ENCODE assay signal across 23 mouse cellular contexts in the genomic region with DNA sequence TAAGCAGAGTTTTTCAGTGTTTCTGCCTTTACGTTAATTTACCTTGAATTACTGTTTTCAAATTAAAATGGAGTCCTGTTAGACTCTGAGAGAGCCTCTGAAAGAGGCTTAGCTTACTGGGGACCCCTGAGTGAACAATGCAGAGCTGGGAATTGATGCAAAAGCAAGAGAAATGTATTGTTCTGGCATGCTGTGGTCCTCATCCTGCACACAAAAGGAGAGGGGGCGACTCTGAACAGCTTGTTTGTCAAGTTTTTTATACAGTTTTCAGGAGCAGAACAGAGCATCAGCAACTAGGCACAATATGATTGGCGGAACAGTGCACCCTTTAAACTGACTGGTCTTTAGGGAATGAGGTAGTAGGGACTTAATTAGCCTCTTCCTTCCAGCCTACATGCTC.
DNase-seq lines count a peak whose midpoint lies in the region; ATAC-seq lines count a peak whose summit lies in the region.
"Had no signal": no experiment of that assay in that cellular context is flagged by ENCODE, and none has a peak within 500 bp of the region (broad histone marks: within the 10 kb centered on the region; RNA-seq: fewer than 3 reads in every experiment).

No protein-coding gene starts in this region.

- no peaks in the 10 kb centered on the region; the same call in 1 of the 2 replicates for H3K9me3 ChIP-seq in forebrain, embryonic 10.5 days
- no peaks in the 10 kb centered on the region for H3K9me3 ChIP-seq in forebrain, embryonic 15.5 days
- no peaks in the 10 kb centered on the region for H3K9me3 ChIP-seq in hindbrain, embryonic 11.5 days (ENCODE audit: control insufficient read depth, low read length)
- no peaks in the 10 kb centered on the region for H3K9me3 ChIP-seq in hindbrain, embryonic 10.5 days
- no peaks in the 10 kb centered on the region for H3K9me3 ChIP-seq in midbrain, embryonic 12.5 days
- no peaks in the 10 kb centered on the region for H3K9me3 ChIP-seq in midbrain, embryonic 15.5 days
- no peaks in the 10 kb centered on the region for H3K9me3 ChIP-seq in midbrain, embryonic 14.5 days (ENCODE audit: control insufficient read depth, low read length)
- H3K9me3 ChIP-seq: embryonic facial prominence, embryonic 12.5 days; heart, embryonic 13.5 days; hindbrain, embryonic 13.5 days had no signal

- peak; percentile 15 for DNase-seq in forebrain, embryonic 10.5 days (ENCODE audit: extremely low spot score, low spot score)
- no peak for DNase-seq in hindbrain, embryonic 11.5 days (ENCODE audit: low spot score)
- DNase-seq in hindbrain, embryonic 10.5 days (ENCODE audit: low spot score), result no peak
- no peak for DNase-seq in midbrain, embryonic 14.5 days
- no peak for DNase-seq in adrenal gland, adult 8-10 months
- DNase-seq: adrenal gland, adult 2 months; adrenal gland, postnatal 36 days; cerebellum, adult 11 months; cerebellum, adult 8-10 months; cerebellum, postnatal 25 days; gastrocnemius, postnatal 36 days; heart, adult 11 months; heart, postnatal 36 days; kidney, adult 11 months had no signal

- no peak overlapping the region for H3K27ac ChIP-seq in forebrain, embryonic 10.5 days
- no peak overlapping the region for H3K27ac ChIP-seq in forebrain, embryonic 15.5 days (replicated peaks)
- no peak overlapping the region for H3K27ac ChIP-seq in hindbrain, embryonic 11.5 days (ENCODE audit: low read depth, low read length)
- H3K27ac ChIP-seq in hindbrain, embryonic 10.5 days, result no peak overlapping the region
- H3K27ac ChIP-seq in midbrain, embryonic 12.5 days (replicated peaks), result no peak overlapping the region
- no peak overlapping the region for H3K27ac ChIP-seq in midbrain, embryonic 15.5 days
- no peak overlapping the region for H3K27ac ChIP-seq in midbrain, embryonic 14.5 days (replicated peaks; ENCODE audit: low read depth, low read length)
- H3K27ac ChIP-seq: embryonic facial prominence, embryonic 12.5 days; heart, embryonic 13.5 days; hindbrain, embryonic 13.5 days; hindbrain, postnatal 0 days had no signal

- no peak overlapping the region for H3K4me3 ChIP-seq in forebrain, embryonic 10.5 days
- no peak overlapping the region for H3K4me3 ChIP-seq in forebrain, embryonic 15.5 days
- no peak overlapping the region for H3K4me3 ChIP-seq in hindbrain, embryonic 11.5 days (ENCODE audit: low read depth, low read length)
- no peak overlapping the region for H3K4me3 ChIP-seq in hindbrain, embryonic 10.5 days
- H3K4me3 ChIP-seq in midbrain, embryonic 12.5 days, result no peak overlapping the region
- H3K4me3 ChIP-seq in midbrain, embryonic 15.5 days, result no peak overlapping the region
- H3K4me3 ChIP-seq in midbrain, embryonic 14.5 days (replicated peaks; ENCODE audit: low read depth, low read length), result no peak overlapping the region
- H3K4me3 ChIP-seq: embryonic facial prominence, embryonic 12.5 days; heart, embryonic 13.5 days; hindbrain, embryonic 13.5 days had no signal

- H3K27me3 ChIP-seq in forebrain, embryonic 10.5 days (ENCODE audit: poor library complexity, severe bottlenecking), result no peaks in the 10 kb centered on the region
- no peaks in the 10 kb centered on the region for H3K27me3 ChIP-seq in forebrain, embryonic 15.5 days
- no peaks in the 10 kb centered on the region for H3K27me3 ChIP-seq in hindbrain, embryonic 11.5 days (ENCODE audit: control insufficient read depth, insufficient read depth, low read length)
- H3K27me3 ChIP-seq in hindbrain, embryonic 10.5 days (ENCODE audit: insufficient read depth, poor library complexity, severe bottlenecking), result no peaks in the 10 kb centered on the region
- H3K27me3 ChIP-seq in midbrain, embryonic 12.5 days, result no peaks in the 10 kb centered on the region
- H3K27me3 ChIP-seq in midbrain, embryonic 15.5 days (replicated peaks), result no peaks in the 10 kb centered on the region
- no peaks in the 10 kb centered on the region for H3K27me3 ChIP-seq in midbrain, embryonic 14.5 days (ENCODE audit: control insufficient read depth, insufficient read depth, low read length)
- H3K27me3 ChIP-seq: CH12.LX; embryonic facial prominence, embryonic 12.5 days; heart, embryonic 13.5 days; hindbrain, embryonic 13.5 days; Patski had no signal

- ATAC-seq in forebrain, embryonic 15.5 days (replicated peaks), result no peak
- peak; percentile 71 for ATAC-seq in hindbrain, embryonic 11.5 days (ENCODE audit: low FRiP score)
- ATAC-seq in midbrain, embryonic 12.5 days (ENCODE audit: low FRiP score, low read depth), result peak; percentile 89
- ATAC-seq in midbrain, embryonic 15.5 days (replicated peaks), result no peak
- 0 out of 2 replicates have a peak, but pooled peaks have one; percentile 40 for ATAC-seq in midbrain, embryonic 14.5 days (ENCODE audit: low FRiP score, low TSS enrichment)
- ATAC-seq: hindbrain, postnatal 0 days; Patski had no signal

- H3K9ac ChIP-seq in forebrain, embryonic 15.5 days (replicated peaks), result no peak overlapping the region
- no peak overlapping the region for H3K9ac ChIP-seq in hindbrain, embryonic 11.5 days (ENCODE audit: low read depth, low read length)
- no peak overlapping the region for H3K9ac ChIP-seq in midbrain, embryonic 12.5 days (replicated peaks)
- no peak overlapping the region for H3K9ac ChIP-seq in midbrain, embryonic 15.5 days
- no peak overlapping the region for H3K9ac ChIP-seq in midbrain, embryonic 14.5 days (replicated peaks; ENCODE audit: low read length)
- H3K9ac ChIP-seq: embryonic facial prominence, embryonic 12.5 days; heart, embryonic 13.5 days; hindbrain, embryonic 13.5 days had no signal

- 0 out of 2 replicates have a peak, but pooled peaks cover 4% of the 10 kb centered on the region for H3K4me1 ChIP-seq in forebrain, embryonic 10.5 days
- H3K4me1 ChIP-seq in forebrain, embryonic 15.5 days, result no peaks in the 10 kb centered on the region
- H3K4me1 ChIP-seq in hindbrain, embryonic 11.5 days (replicated peaks; ENCODE audit: control insufficient read depth, insufficient read depth, low read length), result no peaks in the 10 kb centered on the region
- no peaks in the 10 kb centered on the region for H3K4me1 ChIP-seq in hindbrain, embryonic 10.5 days (replicated peaks)
- no peaks in the 10 kb centered on the region for H3K4me1 ChIP-seq in midbrain, embryonic 12.5 days
- H3K4me1 ChIP-seq in midbrain, embryonic 15.5 days, result no peaks in the 10 kb centered on the region
- no peaks in the 10 kb centered on the region for H3K4me1 ChIP-seq in midbrain, embryonic 14.5 days (ENCODE audit: control insufficient read depth, insufficient read depth, low read length)
- H3K4me1 ChIP-seq: embryonic facial prominence, embryonic 12.5 days; heart, embryonic 13.5 days; hindbrain, embryonic 13.5 days had no signal

- H3K36me3 ChIP-seq in forebrain, embryonic 10.5 days (replicated peaks), result no peaks in the 10 kb centered on the region
- no peaks in the 10 kb centered on the region for H3K36me3 ChIP-seq in forebrain, embryonic 15.5 days
- no peaks in the 10 kb centered on the region for H3K36me3 ChIP-seq in hindbrain, embryonic 11.5 days (ENCODE audit: control insufficient read depth, insufficient read depth, low read length)
- H3K36me3 ChIP-seq in hindbrain, embryonic 10.5 days, result no peaks in the 10 kb centered on the region
- no peaks in the 10 kb centered on the region for H3K36me3 ChIP-seq in midbrain, embryonic 12.5 days
- H3K36me3 ChIP-seq in midbrain, embryonic 15.5 days (replicated peaks), result no peaks in the 10 kb centered on the region
- no peaks in the 10 kb centered on the region for H3K36me3 ChIP-seq in midbrain, embryonic 14.5 days (ENCODE audit: control insufficient read depth, insufficient read depth, low read length)
- H3K36me3 ChIP-seq: embryonic facial prominence, embryonic 12.5 days; heart, embryonic 13.5 days; hindbrain, embryonic 13.5 days had no signal

- H3K4me2 ChIP-seq in forebrain, embryonic 15.5 days (replicated peaks), result no peak overlapping the region
- H3K4me2 ChIP-seq in hindbrain, embryonic 11.5 days (replicated peaks; ENCODE audit: low read depth, low read length), result no peak overlapping the region
- no peak overlapping the region for H3K4me2 ChIP-seq in midbrain, embryonic 12.5 days (replicated peaks)
- H3K4me2 ChIP-seq in midbrain, embryonic 15.5 days, result no peak overlapping the region
- no peak overlapping the region for H3K4me2 ChIP-seq in midbrain, embryonic 14.5 days (ENCODE audit: low read length)
- H3K4me2 ChIP-seq: embryonic facial prominence, embryonic 12.5 days; heart, embryonic 13.5 days; hindbrain, embryonic 13.5 days had no signal

- WGBS in forebrain, embryonic 10.5 days, result 48% methylated on average over 3 of the region's 3 CpGs
- 14% methylated on average over 3 of the region's 3 CpGs for WGBS in forebrain, embryonic 15.5 days
- WGBS in hindbrain, embryonic 11.5 days, result 60% methylated on average over 3 of the region's 3 CpGs
- WGBS in hindbrain, embryonic 10.5 days, result 49% methylated on average over 3 of the region's 3 CpGs
- 25% methylated on average over 3 of the region's 3 CpGs for WGBS in midbrain, embryonic 12.5 days
- 26% methylated on average over 3 of the region's 3 CpGs for WGBS in midbrain, embryonic 15.5 days
- 26% methylated on average over 3 of the region's 3 CpGs for WGBS in midbrain, embryonic 14.5 days

Comparison
In these comparisons a context has a peak if more than half of its experiments do, and no peak if none do; other contexts are left out.
1. ATAC-seq: peak in hindbrain, embryonic 11.5 days (single experiment), midbrain, embryonic 12.5 days (single experiment) and midbrain, embryonic 14.5 days (single experiment); none in forebrain, embryonic 15.5 days (single experiment) and midbrain, embryonic 15.5 days (single experiment).